Mouse (Mus musculus): ENCODE data around the gene Scn11a.

The Scn11a gene

GRCm38 (mm10) chr9:119796791-119797190, 28.5 kb downstream of the Scn11a start:
- in situ Hi-C loops (cut with MseI, MboI): loop anchor here in 1 of 2 experiments (10.0 kb wide), 1 partner anchor 88 kb away; no protein-coding TSS in a partner anchor

GRCm38 (mm10) chr9:119795254-119795912, 29.9 kb downstream of the Scn11a start:
- in situ Hi-C loops (cut with MseI, MboI): loop anchor here in 1 of 2 experiments (10.0 kb wide), 1 partner anchor 89 kb away; no protein-coding TSS in a partner anchor

GRCm38 (mm10) chr9:119794470-119794869, 30.8 kb downstream of the Scn11a start:
- in situ Hi-C loops (cut with MseI, MboI): loop anchor here in 1 of 2 experiments (10.0 kb wide), 1 partner anchor 90 kb away; no protein-coding TSS in a partner anchor

- in situ Hi-C loops (cut with MseI, MboI): loop anchor here in 1 of 2 experiments (10.0 kb wide), 1 partner anchor 92 kb away; no protein-coding TSS in a partner anchor
Observed at GRCm38 (mm10) chr9:119792505-119792904, 32.8 kb downstream of the Scn11a start.

- in situ Hi-C loops (cut with MseI, MboI): no loop called here
Observed at GRCm38 (mm10) chr9:119780901-119781300, 44.4 kb downstream of the Scn11a start.

GRCm38 (mm10) chr9:119776661-119777060, 48.6 kb downstream of the Scn11a start:
- in situ Hi-C loops (cut with MseI, MboI): no loop called here

GRCm38 (mm10) chr9:119768585-119768984, 56.7 kb downstream of the Scn11a start:
- in situ Hi-C loops (cut with MseI, MboI): no loop called here

GRCm38 (mm10) chr9:119760226-119760625, 65.0 kb downstream of the Scn11a start:
- in situ Hi-C loops (cut with MseI, MboI): no loop called here

GRCm38 (mm10) chr9:119759457-119759856, 65.8 kb downstream of the Scn11a start:
- in situ Hi-C loops (cut with MseI, MboI): no loop called here

GRCm38 (mm10) chr9:119751507-119751906, 73.7 kb downstream of the Scn11a start:
- in situ Hi-C loops (cut with MseI, MboI): no loop called here

- in situ Hi-C loops (cut with MseI, MboI): no loop called here
Observed at GRCm38 (mm10) chr9:119749112-119749511, 76.1 kb downstream of the Scn11a start.

GRCm38 (mm10) chr9:119743900-119744299, 81.4 kb downstream of the Scn11a start:
- in situ Hi-C loops (cut with MseI, MboI): no loop called here

GRCm38 (mm10) chr9:119743312-119743711, 81.9 kb downstream of the Scn11a start:
- in situ Hi-C loops (cut with MseI, MboI): no loop called here

GRCm38 (mm10) chr9:119741101-119741786, 84.0 kb downstream of the Scn11a start:
- in situ Hi-C loops (cut with MseI, MboI): no loop called here

GRCm38 (mm10) chr9:119728412-119729097, 96.7 kb downstream of the Scn11a start:
- in situ Hi-C loops (cut with MseI, MboI): no loop called here

- in situ Hi-C loops (cut with MseI, MboI): no loop called here
Observed at GRCm38 (mm10) chr9:119726990-119727389, 98.3 kb downstream of the Scn11a start.

- in situ Hi-C loops (cut with MseI, MboI): no loop called here
Observed at GRCm38 (mm10) chr9:119725293-119725862, 99.9 kb downstream of the Scn11a start.

GRCm38 (mm10) chr9:119719222-119719621, 106.0 kb downstream of the Scn11a start, which contains the start of gene Scn10a:
Gene Scn10a, minus strand, starts transcription at chr9:119719322.
- in situ Hi-C loops (cut with MseI, MboI): no loop called here

- in situ Hi-C loops (cut with MseI, MboI): no loop called here
Observed at GRCm38 (mm10) chr9:119706700-119707099, 118.6 kb downstream of the Scn11a start.

Data from mouse trophoblast stem cell (cell line).